In genomic region chr11:81860250-81860972, GRCm38 (mm10) we compare ENCODE assay signal across 10 mouse cellular contexts. TPM values are rescaled to one million over a fixed set of nuclear protein-coding genes. Genes with fewer than 3 reads are reported as not detected.
DNase-seq lines count a peak whose midpoint lies in the region; ATAC-seq and TF ChIP-seq lines count a peak whose summit lies in the region.
"Had no signal": no experiment of that assay in that cellular context is flagged by ENCODE, and none has a peak within 500 bp of the region (broad histone marks: within the 10 kb centered on the region; RNA-seq: fewer than 3 reads in every experiment).

5530401A14Rik (plus strand) TSS chr11:81860673.

- 34% methylated on average over 4 of the region's 4 CpGs for WGBS in lung, embryonic 14.5 days
- WGBS in lung, postnatal 0 days = 37% methylated on average over 4 of the region's 4 CpGs
- WGBS in forebrain, embryonic 12.5 days = 19% methylated on average over 4 of the region's 4 CpGs

- TF ChIP-seq EP300 in lung, postnatal 0 days (IDR thresholded peaks at IDR 0.05) = no peak

- no peak within 1 kb of the TSS for H3K9ac ChIP-seq in lung, embryonic 14.5 days
- no peak within 1 kb of the TSS for H3K9ac ChIP-seq in lung, postnatal 0 days (replicated peaks; ENCODE audit: low read depth)
- H3K9ac ChIP-seq in forebrain, embryonic 12.5 days = no peak within 1 kb of the TSS

- no peak within 1 kb of the TSS for H3K4me3 ChIP-seq in lung, embryonic 14.5 days (ENCODE audit: low read depth, low read length)
- H3K4me3 ChIP-seq in lung, postnatal 0 days (ENCODE audit: low read depth, low read length) = no peak within 1 kb of the TSS
- no peak within 1 kb of the TSS for H3K4me3 ChIP-seq in forebrain, embryonic 12.5 days (replicated peaks)
- no peak within 1 kb of the TSS for H3K4me3 ChIP-seq in left cerebral cortex, adult 2 months

- H3K9me3 ChIP-seq in lung, embryonic 14.5 days (ENCODE audit: low read depth, low read length) = no peaks in the 10 kb centered on the region
- no peaks in the 10 kb centered on the region for H3K9me3 ChIP-seq in lung, postnatal 0 days (ENCODE audit: low read length)
- H3K9me3 ChIP-seq in forebrain, embryonic 12.5 days = no peaks in the 10 kb centered on the region

- no peak within 1 kb of the TSS for H3K27ac ChIP-seq in lung, embryonic 14.5 days (ENCODE audit: low read depth)
- H3K27ac ChIP-seq in lung, postnatal 0 days (ENCODE audit: low read length) = no peak within 1 kb of the TSS
- peak within 1 kb of the TSS; percentile 43; the same call in 1 of the 2 replicates for H3K27ac ChIP-seq in forebrain, embryonic 12.5 days
- H3K27ac ChIP-seq in left cerebral cortex, adult 2 months = no peak within 1 kb of the TSS

- H3K36me3 ChIP-seq in lung, embryonic 14.5 days (ENCODE audit: insufficient read depth) = no peaks in the 10 kb centered on the region
- no peaks in the 10 kb centered on the region for H3K36me3 ChIP-seq in lung, postnatal 0 days (ENCODE audit: insufficient read depth, low read length)
- no peaks in the 10 kb centered on the region for H3K36me3 ChIP-seq in forebrain, embryonic 12.5 days (replicated peaks)

- intact Hi-C loops in left cerebral cortex, adult 2 months (cut with DNase I) = no loop called here

- ATAC-seq in lung, embryonic 14.5 days (ENCODE audit: insufficient read depth) = peak; percentile 54; the same call in 1 of the 2 replicates
- ATAC-seq in lung, postnatal 0 days = no peak
- ATAC-seq in forebrain, embryonic 12.5 days (ENCODE audit: low FRiP score) = peak; percentile 39; the same call in 1 of the 2 replicates
- no peak for ATAC-seq in megakaryocyte, adult 5-6 weeks (ENCODE audit: poor library complexity, severe bottlenecking)

- H3K4me2 ChIP-seq in lung, embryonic 14.5 days = no peak within 1 kb of the TSS
- no peak within 1 kb of the TSS for H3K4me2 ChIP-seq in lung, postnatal 0 days (replicated peaks; ENCODE audit: low read depth, low read length)
- no peak within 1 kb of the TSS for H3K4me2 ChIP-seq in forebrain, embryonic 12.5 days

- H3K4me1 ChIP-seq in lung, embryonic 14.5 days (ENCODE audit: insufficient read depth) = no peaks in the 10 kb centered on the region
- H3K4me1 ChIP-seq in lung, postnatal 0 days (ENCODE audit: insufficient read depth, low read depth, low read length) = no peaks in the 10 kb centered on the region
- peaks cover 29% of the 10 kb centered on the region for H3K4me1 ChIP-seq in forebrain, embryonic 12.5 days

- peak; percentile 58 for DNase-seq in lung, embryonic 14.5 days
- no peak for DNase-seq in lung, postnatal 0 days (ENCODE audit: low spot score)
- peak; percentile 14 to 29 for DNase-seq in left cerebral cortex, adult 2 months (ENCODE audit: extremely low spot score in 1 of 2, low spot score in 2 of 2)
- peak; percentile 25 for DNase-seq in retina, adult 2 months (ENCODE audit: low read depth, low spot score)
- no peak for DNase-seq in gastrocnemius, postnatal 4 days (ENCODE audit: low spot score in 2 of 2)
- no peak for DNase-seq in adrenal gland, postnatal 36 days

- H3K27me3 ChIP-seq in lung, embryonic 14.5 days (ENCODE audit: insufficient read depth, low read length) = no peaks in the 10 kb centered on the region
- no peaks in the 10 kb centered on the region for H3K27me3 ChIP-seq in lung, postnatal 0 days (replicated peaks; ENCODE audit: insufficient read depth, low read length)
- no peaks in the 10 kb centered on the region for H3K27me3 ChIP-seq in forebrain, embryonic 12.5 days

- no peak for TF ChIP-seq CTCF in lung, embryonic 14.5 days (IDR thresholded peaks at IDR 0.05; ENCODE audit: low read depth)
- TF ChIP-seq CTCF in lung, postnatal 0 days (IDR thresholded peaks at IDR 0.05) = no peak
- no peak for TF ChIP-seq CTCF in left cerebral cortex, adult 2 months (IDR thresholded peaks at IDR 0.05)

RNA-seq across cellular contexts. Expression of gene 5530401A14Rik, which starts in this region (rescaled TPM):
- not detected in 2 replicates for polyA plus RNA-seq in lung, embryonic 14.5 days (2014; fragmentation: Nextera tagmentation; extraction: Ambion mirVana)
- not detected in 2 replicates for polyA plus RNA-seq in lung, postnatal 0 days (2015; fragmentation: Nextera tagmentation; extraction: Ambion mirVana)
- 0.10 and 0.14 TPM in 2 replicates for polyA plus RNA-seq in forebrain, embryonic 12.5 days (2016; fragmentation: Nextera tagmentation; extraction: Ambion mirVana)
- total RNA-seq in left cerebral cortex, adult 2 months (2021) = under 1 TPM in 1 of 2 experiments, not detected in 1; 0.12 TPM
- under 1 TPM; 0.08 to 0.12 TPM for total RNA-seq in gastrocnemius, postnatal 4 days (2021)
- under 1 TPM; 0.07 to 0.10 TPM for total RNA-seq in adrenal gland, postnatal 36 days (2021)
- not detected in 2 replicates for total RNA-seq in megakaryocyte, adult 5-6 weeks (2015)
- not detected in 2 replicates for total RNA-seq in megakaryocyte, adult 5-6 weeks (2017)
- total RNA-seq: ES-E14 had no signal
- polyA plus RNA-seq: testis, adult 2 months had no signal

Comparison
In these comparisons a context has a peak if more than half of its experiments do, and no peak if none do; other contexts are left out.
1. Peak in DNase-seq and ATAC-seq in lung, embryonic 14.5 days; RNA of the gene not detected or under 1 TPM.
2. Peak in ATAC-seq and H3K27ac ChIP-seq in forebrain, embryonic 12.5 days; RNA of the gene not detected or under 1 TPM.
3. Peak in DNase-seq in left cerebral cortex, adult 2 months; RNA of the gene not detected or under 1 TPM.